Mouse (Mus musculus) cerebellum, adult 9-10 months (tissue): Measurements from ENCODE around the gene Hhatl.

ENCODE experiments used
- DNase-seq: peaks from one replicate; pipeline ENCODE4 v3.0.0; 2022

The Hhatl gene

GRCm38 (mm10) chr9:121791757-121792521, at the start of gene Hhatl:
Gene Hhatl (minus strand): TSS chr9:121792507.
- DNase-seq, result no peak

- no peak for DNase-seq
Observed at GRCm38 (mm10) chr9:121839622-121839965, 47.3 kb upstream of the Hhatl start.

- no peak for DNase-seq
Observed at GRCm38 (mm10) chr9:121838829-121839621, 46.7 kb upstream of the Hhatl start, which contains the start of gene Ccdc13. Gene Ccdc13 (minus strand): TSS chr9:121839461.

- DNase-seq, result no peak
Observed at GRCm38 (mm10) chr9:121838008-121838407, 45.7 kb upstream of the Hhatl start.

- DNase-seq, result no peak
Observed at GRCm38 (mm10) chr9:121833825-121834224, 41.5 kb upstream of the Hhatl start.

- DNase-seq, result peak; percentile 92
Observed at GRCm38 (mm10) chr9:121830956-121831293, 38.6 kb upstream of the Hhatl start.

- DNase-seq, result peak; percentile 69
Observed at GRCm38 (mm10) chr9:121830243-121830955, 38.1 kb upstream of the Hhatl start.

- DNase-seq, result no peak
Observed at GRCm38 (mm10) chr9:121829270-121829992, 37.1 kb upstream of the Hhatl start.

GRCm38 (mm10) chr9:121828314-121828713, 36.0 kb upstream of the Hhatl start:
- no peak for DNase-seq

GRCm38 (mm10) chr9:121826356-121826755, 34.0 kb upstream of the Hhatl start:
- no peak for DNase-seq

- DNase-seq, result peak; percentile 64
Observed at GRCm38 (mm10) chr9:121823991-121824390, 31.7 kb upstream of the Hhatl start.

- peak; percentile 88 for DNase-seq
Observed at GRCm38 (mm10) chr9:121823051-121823450, 30.7 kb upstream of the Hhatl start.

GRCm38 (mm10) chr9:121822585-121822991, 30.3 kb upstream of the Hhatl start:
- peak; percentile 56 for DNase-seq

GRCm38 (mm10) chr9:121820765-121821164, 28.5 kb upstream of the Hhatl start:
- no peak for DNase-seq

- peak; percentile 88 for DNase-seq
Observed at GRCm38 (mm10) chr9:121819771-121820471, 27.6 kb upstream of the Hhatl start.

GRCm38 (mm10) chr9:121819073-121819770, 26.9 kb upstream of the Hhatl start:
- DNase-seq, result peak; percentile 73

- DNase-seq, result no peak
Observed at GRCm38 (mm10) chr9:121815183-121815582, 22.9 kb upstream of the Hhatl start.

GRCm38 (mm10) chr9:121810081-121810821, 17.9 kb upstream of the Hhatl start:
- peak; percentile 66 for DNase-seq

- DNase-seq, result no peak
Observed at GRCm38 (mm10) chr9:121808511-121808910, 16.2 kb upstream of the Hhatl start.

GRCm38 (mm10) chr9:121807947-121808346, 15.6 kb upstream of the Hhatl start:
- peak; percentile 46 for DNase-seq

GRCm38 (mm10) chr9:121807546-121807945, 15.2 kb upstream of the Hhatl start:
- no peak for DNase-seq
